Mouse (Mus musculus) mouse embryonic stem cell (cell line): Measurements from ENCODE around the gene Sclt1.

Experiments used
- in situ Hi-C, 2 experiments: fragments of 300-500 bp; cut with MboI; formaldehyde crosslinking; loops; 1 replicate in 1 of 2; 3 replicates in 1 of 2; pipeline ENCODE4 v1.14.3; 2019 to 2020; ENCODE audit warnings: low sequenced_read_pairs in 2 of 2, low pct_unique_long_range_greater_than_20kb in 1 of 2, mixed read lengths in 1 of 2; ENCODE audit not compliant: unreplicated experiment in 1 of 2

Gene Sclt1

GRCm38 (mm10) chr3:41590695-41591559, 151.4 kb downstream of the Sclt1 start:
- in situ Hi-C loops, result no loop called here

DNA sequence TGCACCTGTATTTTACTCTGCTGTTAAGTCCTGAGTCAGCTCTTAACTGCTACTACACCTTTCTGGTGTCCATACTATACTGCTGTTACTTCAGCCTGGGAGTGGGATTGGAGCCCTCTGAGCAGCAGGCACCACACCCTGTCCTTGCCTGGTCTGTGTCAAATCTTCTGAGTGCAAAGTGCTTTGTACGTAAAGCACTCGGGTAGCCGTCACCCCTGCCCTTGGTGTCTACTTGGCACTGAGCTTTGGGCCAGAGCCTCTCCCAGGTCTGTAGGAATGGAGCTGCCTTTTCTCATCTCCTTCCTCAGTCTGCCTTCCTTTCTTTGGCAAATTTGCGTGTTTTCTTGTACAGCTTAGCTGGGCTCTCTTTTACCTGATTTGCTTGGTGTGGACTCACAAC, 152.3 kb downstream of the Sclt1 start:
- in situ Hi-C loops, result no loop called here

DNA sequence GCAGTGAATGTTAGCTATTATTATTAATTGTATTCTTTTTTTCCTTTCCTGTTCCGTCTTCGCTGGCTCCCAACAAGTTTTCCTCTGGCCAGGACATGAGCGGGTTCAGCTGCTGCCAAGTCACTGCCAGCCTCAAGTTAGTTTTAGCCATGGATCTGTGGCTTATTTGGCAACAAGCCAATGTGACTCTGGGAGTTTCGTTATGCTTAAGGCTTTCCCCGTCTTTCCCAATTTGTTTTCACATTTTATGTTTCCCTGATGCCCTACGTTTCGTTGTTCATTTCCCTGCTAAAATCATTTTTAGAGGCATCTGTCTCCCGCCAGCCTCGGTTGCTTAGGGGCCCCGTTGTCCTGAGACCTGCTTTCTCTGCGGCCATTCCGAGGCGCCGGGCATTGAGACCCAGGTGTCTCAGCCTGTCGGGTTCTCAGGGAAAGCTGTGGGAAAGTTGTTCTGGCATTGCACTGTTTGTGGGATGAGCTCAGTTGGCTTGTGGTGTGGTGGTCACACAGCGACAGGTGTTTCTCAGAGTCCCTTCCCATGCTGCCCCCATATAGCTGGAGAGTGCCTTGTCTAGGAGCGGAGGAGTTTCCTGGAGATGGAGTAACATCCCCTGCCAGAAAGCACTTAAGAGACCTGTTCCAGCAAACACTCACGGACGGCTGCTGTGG, 152.9 kb downstream of the Sclt1 start:
- in situ Hi-C loops, result no loop called here

GRCm38 (mm10) chr3:41588495-41588894, 153.8 kb downstream of the Sclt1 start:
- in situ Hi-C loops, result no loop called here

- in situ Hi-C loops, result no loop called here
Observed at GRCm38 (mm10) chr3:41587588-41587987, 154.7 kb downstream of the Sclt1 start.

- in situ Hi-C loops, result no loop called here
Observed at GRCm38 (mm10) chr3:41586917-41587316, 155.4 kb downstream of the Sclt1 start.

DNA sequence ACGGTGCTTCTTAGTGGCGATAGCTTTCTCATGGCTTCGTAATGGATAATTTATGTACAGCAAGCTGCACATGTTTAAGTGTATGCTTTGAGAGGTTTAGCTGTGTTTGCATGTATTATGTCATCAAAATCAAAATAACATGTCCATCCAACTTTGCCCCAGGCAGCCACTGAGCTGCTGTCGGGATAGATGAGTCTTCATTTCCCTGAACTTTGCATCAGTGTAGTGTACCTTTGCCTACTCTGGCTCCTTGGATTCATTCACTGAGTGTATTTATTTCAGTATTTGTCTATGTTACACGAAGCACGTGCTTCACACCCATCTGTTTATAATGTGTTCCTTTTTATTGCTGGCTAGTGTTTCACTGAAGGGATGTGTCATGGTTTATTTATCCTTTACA, 156.0 kb downstream of the Sclt1 start:
- in situ Hi-C loops, result no loop called here

- in situ Hi-C loops, result no loop called here
Observed at GRCm38 (mm10) chr3:41585548-41585947, 156.8 kb downstream of the Sclt1 start.

GRCm38 (mm10) chr3:41583621-41584020, 158.7 kb downstream of the Sclt1 start:
- in situ Hi-C loops, result no loop called here

DNA sequence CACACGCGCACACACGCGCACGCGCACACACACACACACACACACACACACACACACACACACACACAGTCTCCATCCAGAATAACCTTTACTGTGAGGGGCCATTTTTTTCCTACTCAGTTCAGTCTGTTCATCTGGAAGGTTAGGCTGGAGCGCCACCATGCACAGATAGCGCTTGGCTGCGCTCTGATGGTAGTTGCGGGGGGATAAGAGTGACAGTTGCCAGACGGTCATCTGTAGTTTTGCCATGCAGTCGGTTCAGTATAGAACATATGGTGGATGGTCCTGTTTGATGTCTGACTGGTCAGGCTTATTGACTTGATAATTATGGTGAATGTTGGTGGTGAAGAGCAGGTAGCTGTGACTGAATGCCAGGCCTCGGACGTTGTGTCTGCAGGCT, 159.2 kb downstream of the Sclt1 start:
- in situ Hi-C loops, result no loop called here

- in situ Hi-C loops, result no loop called here
Observed at GRCm38 (mm10) chr3:41582256-41582655, 160.1 kb downstream of the Sclt1 start.

DNA sequence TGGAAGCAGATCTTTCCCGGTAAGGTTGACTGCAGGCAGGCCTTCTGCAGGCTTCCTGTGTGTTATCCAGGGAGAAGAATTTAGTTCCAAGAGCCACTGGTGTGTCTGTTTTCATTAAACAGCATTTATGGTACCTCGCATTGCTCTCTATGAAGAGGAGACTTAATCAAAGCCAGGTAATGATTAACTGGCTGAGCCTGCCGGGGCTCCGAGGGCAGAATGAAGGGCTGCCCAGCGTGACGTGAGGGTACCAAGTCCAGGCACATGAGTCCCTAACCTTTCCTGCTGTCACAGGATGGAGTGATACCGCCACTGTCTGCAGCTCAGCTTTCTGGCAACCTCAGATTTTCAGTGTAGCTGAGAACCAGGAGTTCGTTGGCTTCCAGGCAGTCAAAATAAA, 160.9 kb downstream of the Sclt1 start:
- in situ Hi-C loops, result no loop called here

DNA sequence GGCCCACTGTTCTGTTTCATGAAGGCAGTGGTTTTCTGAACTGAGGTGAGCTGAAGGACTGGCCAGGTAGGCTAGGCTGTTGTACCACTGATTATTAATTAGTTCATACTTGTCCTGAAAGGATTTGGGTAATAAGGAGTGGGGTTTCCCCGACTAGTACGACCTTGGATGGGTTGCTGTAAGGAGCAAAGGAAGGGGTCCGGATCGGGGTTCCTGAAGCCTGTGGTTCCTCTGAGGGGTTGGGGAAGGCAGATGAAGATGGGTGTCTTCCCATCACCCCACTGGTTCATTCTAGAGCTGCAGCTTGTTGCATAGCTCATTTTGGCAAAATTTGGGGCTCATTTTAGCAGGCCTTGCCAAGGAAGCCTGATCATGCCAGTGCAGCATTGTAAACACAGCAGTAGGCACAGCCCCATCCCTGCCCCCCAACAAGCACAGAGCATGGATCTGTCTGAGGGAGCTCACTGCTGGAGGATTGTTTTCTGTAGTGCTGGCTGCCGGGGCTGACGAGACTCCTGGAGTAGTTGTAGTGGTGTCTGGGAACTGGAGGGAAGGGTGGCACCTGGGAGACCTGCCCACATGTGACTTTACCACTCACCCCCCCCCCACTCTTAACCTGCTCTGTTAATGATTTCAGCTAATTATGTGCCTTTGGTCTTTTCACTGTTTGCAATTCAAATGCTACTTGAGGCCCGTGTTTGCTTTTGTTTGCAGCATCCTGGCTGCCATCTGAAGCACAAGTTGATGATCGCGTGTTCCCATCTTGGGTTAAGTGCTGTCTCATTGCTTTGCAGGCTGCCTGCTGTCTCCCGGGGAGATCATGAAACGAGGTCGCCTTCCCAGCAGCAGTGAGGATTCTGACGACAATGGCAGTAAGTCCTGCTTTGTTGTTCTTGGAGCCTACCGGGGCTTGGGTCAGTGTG, 161.7 kb downstream of the Sclt1 start:
- in situ Hi-C loops, result no loop called here

GRCm38 (mm10) chr3:41579873-41580272, 162.4 kb downstream of the Sclt1 start:
- in situ Hi-C loops, result no loop called here

- in situ Hi-C loops, result no loop called here
Observed at GRCm38 (mm10) chr3:41577240-41577639, 165.1 kb downstream of the Sclt1 start.
